Mouse (Mus musculus): Measurements from ENCODE around the gene Maco1. TPM values are rescaled to one million over a fixed set of nuclear protein-coding genes. Genes with fewer than 3 reads are reported as not detected.
"Not testable (repeated sequence)": the region's sequence is repeated elsewhere in the genome, so short reads cannot be mapped to it uniquely, and the experiment has no call there.

The Maco1 gene
- polyA plus RNA-seq, 1 experiment from 2014 or later, result 22.6 TPM

DNA sequence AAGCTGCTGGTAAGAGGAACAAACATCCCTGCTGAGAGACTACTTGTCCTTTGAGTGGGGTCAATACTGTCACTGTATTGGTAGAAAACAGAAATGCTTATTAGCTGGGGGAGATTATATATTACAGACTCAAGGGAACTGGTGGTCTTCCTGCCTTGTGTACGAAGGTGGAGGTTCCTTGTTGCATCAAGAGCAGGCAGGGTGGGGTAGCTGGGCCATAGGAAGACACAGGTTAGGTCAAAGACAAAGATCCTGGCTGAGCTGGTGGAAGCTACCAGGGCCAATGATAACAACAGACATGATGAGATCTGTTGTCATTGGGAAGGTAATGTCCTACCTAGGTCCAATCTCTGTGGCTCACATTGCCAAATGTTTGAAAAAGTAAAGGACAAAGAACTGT is 12.9 kb downstream of the Maco1 start:
- H3K36me3 ChIP-seq (ENCODE audit: control insufficient read depth, insufficient read depth, low read length), result no peaks in the 10 kb centered on the region
- no peaks in the 10 kb centered on the region for H3K4me1 ChIP-seq (ENCODE audit: control insufficient read depth, insufficient read depth, low read length)
- H3K9me3 ChIP-seq (replicated peaks; ENCODE audit: control insufficient read depth, low read length), result no peaks in the 10 kb centered on the region
- H3K4me3 ChIP-seq (ENCODE audit: low read depth, low read length), result no peak overlapping the region
- no peaks in the 10 kb centered on the region for H3K27me3 ChIP-seq (ENCODE audit: control insufficient read depth, insufficient read depth, low read length)
- 92% methylated on average over 1 of the region's 1 CpGs for WGBS (ENCODE audit: insufficient replicate concordance)
- H3K9ac ChIP-seq (ENCODE audit: low read depth, low read length), result no peak overlapping the region
- ATAC-seq (replicated peaks; ENCODE audit: insufficient number of reproducible peaks, low FRiP score, low TSS enrichment), result no peak
- no peak overlapping the region for H3K27ac ChIP-seq (ENCODE audit: low read depth, low read length)
- no peak overlapping the region for H3K4me2 ChIP-seq

GRCm38 (mm10) chr4:134838706-134839105 is 14.4 kb downstream of the Maco1 start:
- 88% methylated on average over 3 of the region's 3 CpGs for WGBS (ENCODE audit: insufficient replicate concordance)
- H3K36me3 ChIP-seq (ENCODE audit: control insufficient read depth, insufficient read depth, low read length), result not testable (repeated sequence)

GRCm38 (mm10) chr4:134838221-134838620 is 14.9 kb downstream of the Maco1 start:
- no peaks in the 10 kb centered on the region for H3K27me3 ChIP-seq (ENCODE audit: control insufficient read depth, insufficient read depth, low read length)
- no peaks in the 10 kb centered on the region for H3K4me1 ChIP-seq (ENCODE audit: control insufficient read depth, insufficient read depth, low read length)
- ATAC-seq (replicated peaks; ENCODE audit: insufficient number of reproducible peaks, low FRiP score, low TSS enrichment), result no peak
- no peak overlapping the region for H3K27ac ChIP-seq (ENCODE audit: low read depth, low read length)
- H3K4me2 ChIP-seq, result no peak overlapping the region
- H3K36me3 ChIP-seq (ENCODE audit: control insufficient read depth, insufficient read depth, low read length), result no peaks in the 10 kb centered on the region; the same call in 1 of the 2 replicates
- no peaks in the 10 kb centered on the region for H3K9me3 ChIP-seq (replicated peaks; ENCODE audit: control insufficient read depth, low read length)
- 64% methylated on average over 1 of the region's 1 CpGs for WGBS (ENCODE audit: insufficient replicate concordance)
- no peak overlapping the region for H3K9ac ChIP-seq (ENCODE audit: low read depth, low read length)
- H3K4me3 ChIP-seq (ENCODE audit: low read depth, low read length), result no peak overlapping the region

More at GRCm38 (mm10) chr4:134838706-134839105, 14.4 kb downstream of the Maco1 start:
- not testable (repeated sequence) for H3K9me3 ChIP-seq (replicated peaks; ENCODE audit: control insufficient read depth, low read length); H3K4me2 ChIP-seq; H3K27me3 ChIP-seq (ENCODE audit: control insufficient read depth, insufficient read depth, low read length); H3K4me3 ChIP-seq (ENCODE audit: low read depth, low read length); H3K27ac ChIP-seq (ENCODE audit: low read depth, low read length); ATAC-seq (replicated peaks; ENCODE audit: insufficient number of reproducible peaks, low FRiP score, low TSS enrichment); H3K9ac ChIP-seq (ENCODE audit: low read depth, low read length); H3K4me1 ChIP-seq (ENCODE audit: control insufficient read depth, insufficient read depth, low read length)

DNA sequence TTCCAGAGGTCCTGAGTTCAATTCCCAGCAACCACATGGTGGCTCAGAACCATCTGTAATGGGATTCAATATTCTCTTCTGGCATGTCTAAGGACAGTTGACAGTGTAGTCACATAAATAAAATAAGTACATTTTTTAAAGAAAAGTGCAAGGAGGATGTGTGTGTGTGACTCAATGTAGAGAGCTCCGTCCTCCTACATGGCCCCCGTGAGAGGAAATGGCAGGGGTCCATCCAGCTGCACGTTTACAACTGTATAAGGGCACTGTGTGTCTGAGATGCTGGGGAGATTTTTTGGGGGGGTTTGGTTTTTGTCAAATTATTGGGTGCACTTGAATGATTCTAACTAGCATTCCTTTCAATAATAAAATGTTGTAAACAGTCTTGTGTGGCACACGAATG is 17.7 kb downstream of the Maco1 start:
- Histone ChIP-seq H3K27me3 (ENCODE audit: control insufficient read depth, insufficient read depth, low read length) (no peaks in the 10 kb centered on the region), H3K27ac (ENCODE audit: low read depth, low read length) (no peak overlapping the region), H3K9ac (ENCODE audit: low read depth, low read length) (no peak overlapping the region), H3K9me3 (replicated peaks; ENCODE audit: control insufficient read depth, low read length) (no peaks in the 10 kb centered on the region), H3K4me2 (no peak overlapping the region), H3K4me1 (ENCODE audit: control insufficient read depth, insufficient read depth, low read length) (no peaks in the 10 kb centered on the region), H3K4me3 (ENCODE audit: low read depth, low read length) (no peak overlapping the region), H3K36me3 (ENCODE audit: control insufficient read depth, insufficient read depth, low read length) (peaks cover 9% of the 10 kb centered on the region; the same call in 1 of the 2 replicates)
- WGBS (ENCODE audit: insufficient replicate concordance), result 86% methylated on average over 4 of the region's 4 CpGs
- no peak for ATAC-seq (replicated peaks; ENCODE audit: insufficient number of reproducible peaks, low FRiP score, low TSS enrichment)

DNA sequence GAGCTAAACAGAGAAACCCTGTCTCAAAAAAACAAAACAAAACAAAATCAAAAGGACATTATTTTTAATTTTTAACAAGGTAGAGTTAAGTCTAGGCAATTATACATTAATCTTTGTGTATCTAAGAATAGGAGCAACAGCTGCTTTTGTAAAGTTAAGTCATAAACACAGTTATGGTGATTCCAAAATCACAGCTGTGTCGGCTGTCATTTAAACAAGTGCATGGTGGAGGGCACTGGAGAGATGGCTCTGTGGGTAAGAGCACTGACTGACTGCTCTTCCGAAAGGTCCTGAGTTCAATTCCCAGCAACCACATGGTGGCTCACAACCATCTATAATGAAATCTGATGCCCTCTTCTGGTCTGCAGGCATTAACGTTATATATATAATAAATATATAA is 21.2 kb downstream of the Maco1 start:
- peaks cover 21% of the 10 kb centered on the region for H3K36me3 ChIP-seq (ENCODE audit: control insufficient read depth, insufficient read depth, low read length)
- no peaks in the 10 kb centered on the region for H3K27me3 ChIP-seq (ENCODE audit: control insufficient read depth, insufficient read depth, low read length)
- no peaks in the 10 kb centered on the region for H3K4me1 ChIP-seq (ENCODE audit: control insufficient read depth, insufficient read depth, low read length)
- H3K9ac ChIP-seq (ENCODE audit: low read depth, low read length), result no peak overlapping the region
- H3K27ac ChIP-seq (ENCODE audit: low read depth, low read length), result no peak overlapping the region
- H3K4me3 ChIP-seq (ENCODE audit: low read depth, low read length), result no peak overlapping the region
- no peak overlapping the region for H3K4me2 ChIP-seq
- no peaks in the 10 kb centered on the region for H3K9me3 ChIP-seq (replicated peaks; ENCODE audit: control insufficient read depth, low read length)
- 90% methylated on average over 3 of the region's 3 CpGs for WGBS (ENCODE audit: insufficient replicate concordance)
- no peak for ATAC-seq (replicated peaks; ENCODE audit: insufficient number of reproducible peaks, low FRiP score, low TSS enrichment)

DNA sequence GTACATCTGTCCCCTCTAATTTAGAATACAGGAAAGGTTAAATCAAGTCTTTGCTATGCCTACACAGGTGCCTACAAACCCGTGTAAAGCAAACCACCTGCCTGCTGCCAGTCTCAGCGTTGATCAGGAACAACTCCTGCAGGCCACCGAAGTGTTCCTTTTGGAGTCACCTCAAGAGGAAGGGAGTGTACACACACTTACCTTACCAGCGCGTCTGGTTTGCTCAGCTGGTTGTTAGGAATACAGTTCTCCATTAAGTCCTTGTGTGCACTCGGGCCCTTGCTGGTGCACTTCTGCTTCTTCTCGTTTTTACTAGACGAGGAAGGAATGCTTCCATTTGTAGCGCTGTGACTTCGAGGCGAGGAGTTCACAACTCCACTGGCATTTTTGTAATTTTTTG is 25.3 kb downstream of the Maco1 start:
- Histone ChIP-seq H3K36me3 (ENCODE audit: control insufficient read depth, insufficient read depth, low read length) (peaks cover 24% of the 10 kb centered on the region), H3K4me2 (no peak overlapping the region), H3K4me1 (ENCODE audit: control insufficient read depth, insufficient read depth, low read length) (no peaks in the 10 kb centered on the region), H3K9ac (ENCODE audit: low read depth, low read length) (no peak overlapping the region), H3K4me3 (ENCODE audit: low read depth, low read length) (no peak overlapping the region), H3K9me3 (replicated peaks; ENCODE audit: control insufficient read depth, low read length) (no peaks in the 10 kb centered on the region), H3K27me3 (ENCODE audit: control insufficient read depth, insufficient read depth, low read length) (no peaks in the 10 kb centered on the region), H3K27ac (ENCODE audit: low read depth, low read length) (no peak overlapping the region)
- WGBS (ENCODE audit: insufficient replicate concordance), result 89% methylated on average over 11 of the region's 11 CpGs
- ATAC-seq (replicated peaks; ENCODE audit: insufficient number of reproducible peaks, low FRiP score, low TSS enrichment), result no peak

DNA sequence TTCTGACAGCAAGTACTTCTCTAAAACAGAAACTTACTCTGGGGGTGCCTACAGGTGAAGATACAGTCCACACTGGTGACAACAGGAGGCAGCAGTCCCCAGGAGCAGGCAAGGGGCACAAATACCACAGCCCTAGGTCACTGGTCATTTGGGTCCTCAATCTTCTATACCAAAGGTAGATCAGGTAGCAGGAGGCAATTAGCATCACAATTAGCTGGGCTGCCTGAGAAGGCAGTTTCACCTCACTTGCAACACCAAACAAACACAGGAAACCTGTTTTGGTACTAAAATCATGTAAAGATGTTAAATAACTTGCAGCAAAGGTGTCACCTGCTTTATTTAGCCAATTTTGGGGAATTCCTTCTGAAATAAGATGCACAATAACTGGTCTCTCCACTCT is 26.8 kb downstream of the Maco1 start:
- Histone ChIP-seq H3K4me2 (no peak overlapping the region), H3K27me3 (ENCODE audit: control insufficient read depth, insufficient read depth, low read length) (no peaks in the 10 kb centered on the region), H3K36me3 (ENCODE audit: control insufficient read depth, insufficient read depth, low read length) (peaks cover 22% of the 10 kb centered on the region), H3K9ac (ENCODE audit: low read depth, low read length) (no peak overlapping the region), H3K4me3 (ENCODE audit: low read depth, low read length) (no peak overlapping the region), H3K27ac (ENCODE audit: low read depth, low read length) (no peak overlapping the region), H3K9me3 (replicated peaks; ENCODE audit: control insufficient read depth, low read length) (no peaks in the 10 kb centered on the region), H3K4me1 (ENCODE audit: control insufficient read depth, insufficient read depth, low read length) (peaks cover 5% of the 10 kb centered on the region)
- no peak for ATAC-seq (replicated peaks; ENCODE audit: insufficient number of reproducible peaks, low FRiP score, low TSS enrichment)

DNA sequence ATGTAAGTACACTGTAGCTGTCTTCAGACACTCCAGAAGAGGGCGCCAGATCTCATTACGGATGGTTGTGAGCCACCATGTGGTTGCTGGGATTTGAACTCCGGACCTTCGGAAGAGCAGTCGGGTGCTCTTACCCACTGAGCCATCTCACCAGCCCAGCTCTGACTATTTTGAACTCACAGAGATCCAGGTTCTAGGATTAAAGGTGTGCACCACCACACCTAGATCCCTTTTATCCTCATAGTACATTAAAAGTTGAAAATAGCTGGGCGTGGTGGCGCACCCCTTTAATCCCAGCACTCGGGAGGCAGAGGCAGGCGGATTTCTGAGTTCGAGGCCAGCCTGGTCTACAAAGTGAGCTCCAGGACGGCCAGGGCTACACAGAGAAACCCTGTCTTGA is 27.3 kb downstream of the Maco1 start:
- not testable (repeated sequence) for ATAC-seq (replicated peaks; ENCODE audit: insufficient number of reproducible peaks, low FRiP score, low TSS enrichment); H3K9me3 ChIP-seq (replicated peaks; ENCODE audit: control insufficient read depth, low read length); H3K9ac ChIP-seq (ENCODE audit: low read depth, low read length); H3K27me3 ChIP-seq (ENCODE audit: control insufficient read depth, insufficient read depth, low read length); H3K27ac ChIP-seq (ENCODE audit: low read depth, low read length); H3K4me1 ChIP-seq (ENCODE audit: control insufficient read depth, insufficient read depth, low read length); H3K4me2 ChIP-seq; H3K4me3 ChIP-seq (ENCODE audit: low read depth, low read length)
- WGBS (ENCODE audit: insufficient replicate concordance), result 94% methylated on average over 11 of the region's 11 CpGs
- peaks cover 18% of the 10 kb centered on the region for H3K36me3 ChIP-seq (ENCODE audit: control insufficient read depth, insufficient read depth, low read length)

- no peaks in the 10 kb centered on the region for H3K27me3 ChIP-seq (ENCODE audit: control insufficient read depth, insufficient read depth, low read length)
- no peak overlapping the region for H3K4me2 ChIP-seq
- WGBS (ENCODE audit: insufficient replicate concordance), result 69% methylated on average over 2 of the region's 2 CpGs
- no peaks in the 10 kb centered on the region for H3K9me3 ChIP-seq (replicated peaks; ENCODE audit: control insufficient read depth, low read length)
- H3K27ac ChIP-seq (ENCODE audit: low read depth, low read length), result no peak overlapping the region
- no peak overlapping the region for H3K4me3 ChIP-seq (ENCODE audit: low read depth, low read length)
- peaks cover 6% of the 10 kb centered on the region for H3K4me1 ChIP-seq (ENCODE audit: control insufficient read depth, insufficient read depth, low read length)
- ATAC-seq (replicated peaks; ENCODE audit: insufficient number of reproducible peaks, low FRiP score, low TSS enrichment), result no peak
- H3K36me3 ChIP-seq (ENCODE audit: control insufficient read depth, insufficient read depth, low read length), result peaks cover 13% of the 10 kb centered on the region
- no peak overlapping the region for H3K9ac ChIP-seq (ENCODE audit: low read depth, low read length)
These were observed 29.6 kb downstream of the Maco1 start for GRCm38 (mm10) chr4:134823560-134823959.

All from heart, embryonic 11.5 days (tissue).